Comparison of ENCODE assay signal across 8 mouse cellular contexts in the genomic region with DNA sequence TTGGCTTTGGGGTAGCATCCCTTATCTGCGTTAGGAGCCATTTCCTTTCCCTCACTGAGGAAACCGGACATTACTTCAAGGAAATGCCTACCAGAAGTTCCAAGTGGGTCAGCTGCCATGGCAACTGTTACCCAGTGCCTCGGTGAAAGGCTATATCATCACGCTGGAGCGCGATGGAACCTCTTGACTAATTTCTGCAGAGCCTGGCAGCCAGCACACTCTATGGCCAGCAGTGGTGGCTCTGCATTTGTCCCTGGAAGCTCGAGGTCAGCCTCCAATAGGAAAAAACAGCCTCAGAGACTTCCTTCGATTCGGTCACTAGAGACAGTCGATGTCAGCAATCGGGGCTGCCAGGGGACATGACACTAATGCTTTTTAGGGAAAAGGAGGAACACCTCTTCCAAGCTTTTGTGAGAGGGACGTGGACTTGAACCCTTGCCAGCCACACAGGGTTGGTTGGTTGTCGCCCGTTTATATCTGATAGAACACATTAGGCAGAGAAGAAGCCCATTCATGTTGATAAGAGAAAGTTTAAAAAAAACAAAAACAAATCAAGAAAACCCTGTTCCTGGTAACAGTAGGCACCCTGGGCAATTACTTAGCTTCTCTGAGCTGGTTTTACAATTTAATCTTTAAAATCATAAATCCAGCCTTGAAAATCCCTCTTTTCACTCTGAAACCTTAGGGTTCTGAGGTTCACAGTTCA.
DNase-seq lines count a peak whose midpoint lies in the region; ATAC-seq lines count a peak whose summit lies in the region.

No protein-coding gene starts in this region.

- H3K27me3 ChIP-seq in intestine, embryonic 16.5 days (replicated peaks; ENCODE audit: control insufficient read depth, insufficient read depth, low read length) = no peaks in the 10 kb centered on the region

- peak; percentile 36 to 48 for DNase-seq in right cerebral cortex, postnatal 10 days (ENCODE audit: low spot score in 2 of 2)
- DNase-seq in right cerebral cortex, adult 2 months (ENCODE audit: low spot score in 2 of 2) = no peak
- peak; percentile 41 for DNase-seq in gastrocnemius, postnatal 10 days
- no peak for DNase-seq in testis, postnatal 14 days (ENCODE audit: low spot score)
- no peak for DNase-seq in spleen, postnatal 36 days (ENCODE audit: low spot score in 2 of 2)

- WGBS in intestine, embryonic 16.5 days = 52% methylated on average over 14 of the region's 14 CpGs

- no peaks in the 10 kb centered on the region for H3K9me3 ChIP-seq in intestine, embryonic 16.5 days (ENCODE audit: control insufficient read depth, low read length)

- H3K4me3 ChIP-seq in intestine, embryonic 16.5 days (ENCODE audit: low read length) = no peak overlapping the region

- ATAC-seq in intestine, embryonic 16.5 days = peak; percentile 36
- ATAC-seq in megakaryocyte progenitor cell, adult 5-6 weeks (replicated peaks; ENCODE audit: poor library complexity) = peak; percentile 58
- no peak for ATAC-seq in activated CD4-positive, CD25-positive, alpha-beta regulatory T cell, adult 4 months

- H3K27ac ChIP-seq in intestine, embryonic 16.5 days (ENCODE audit: low read length) = peak overlapping the region; percentile 92

- H3K4me1 ChIP-seq in intestine, embryonic 16.5 days (ENCODE audit: control insufficient read depth, insufficient read depth, low read length) = peaks cover 25% of the 10 kb centered on the region

- H3K9ac ChIP-seq in intestine, embryonic 16.5 days (ENCODE audit: low read depth, low read length) = no peak overlapping the region

- H3K4me2 ChIP-seq in intestine, embryonic 16.5 days (ENCODE audit: low read depth, low read length) = no peak overlapping the region

- H3K36me3 ChIP-seq in intestine, embryonic 16.5 days (ENCODE audit: control insufficient read depth, insufficient read depth, low read length) = peaks cover 12% of the 10 kb centered on the region; the same call in 1 of the 2 replicates

Comparison
In these comparisons a context has a peak if more than half of its experiments do, and no peak if none do; other contexts are left out.
1. DNase-seq: peak in right cerebral cortex, postnatal 10 days (2 of 2) and gastrocnemius, postnatal 10 days (single experiment); none in right cerebral cortex, adult 2 months (0 of 2), testis, postnatal 14 days (single experiment) and spleen, postnatal 36 days (0 of 2).